Mouse (Mus musculus) embryo, embryonic 11.5 days (tissue): ENCODE measurements around the gene Hivep3.

Experiments
- DNase-seq: peaks from one replicate; pipeline ENCODE4 v3.0.0-alpha.2; 2012; ENCODE audit warnings: low read depth, low spot score

The Hivep3 gene

GRCm38 (mm10) chr4:120104599-120104998 is 371.0 kb downstream of the Hivep3 start:
- peak; percentile 43 for DNase-seq

- no peak for DNase-seq
These were observed 372.8 kb downstream of the Hivep3 start for GRCm38 (mm10) chr4:120106362-120106761.

GRCm38 (mm10) chr4:120107787-120108186 is 374.2 kb downstream of the Hivep3 start:
- DNase-seq: no peak

- DNase-seq: no peak
These were observed 381.9 kb downstream of the Hivep3 start for GRCm38 (mm10) chr4:120115516-120115915.

- no peak for DNase-seq
These were observed 382.7 kb downstream of the Hivep3 start for GRCm38 (mm10) chr4:120116312-120116711.

GRCm38 (mm10) chr4:120120276-120120675 is 386.7 kb downstream of the Hivep3 start:
- DNase-seq: peak; percentile 20

GRCm38 (mm10) chr4:120124656-120125055 is 391.1 kb downstream of the Hivep3 start:
- DNase-seq: no peak

- no peak for DNase-seq
These were observed 392.5 kb downstream of the Hivep3 start for GRCm38 (mm10) chr4:120126047-120126446.

- DNase-seq: no peak
These were observed 393.7 kb downstream of the Hivep3 start for GRCm38 (mm10) chr4:120127333-120127732.

- DNase-seq: no peak
These were observed 394.4 kb downstream of the Hivep3 start for GRCm38 (mm10) chr4:120128033-120128432.

GRCm38 (mm10) chr4:120129233-120129885 is 395.8 kb downstream of the Hivep3 start:
- DNase-seq: peak; percentile 35

GRCm38 (mm10) chr4:120130926-120131325 is 397.3 kb downstream of the Hivep3 start:
- no peak for DNase-seq

- DNase-seq: no peak
These were observed 398.0 kb downstream of the Hivep3 start for GRCm38 (mm10) chr4:120131441-120132220.

- no peak for DNase-seq
These were observed 400.6 kb downstream of the Hivep3 start for GRCm38 (mm10) chr4:120134223-120134622.

- DNase-seq: no peak
These were observed 408.2 kb downstream of the Hivep3 start for GRCm38 (mm10) chr4:120141810-120142209.

- DNase-seq: no peak
These were observed 409.3 kb downstream of the Hivep3 start for GRCm38 (mm10) chr4:120142905-120143304.

- no peak for DNase-seq
These were observed 410.8 kb downstream of the Hivep3 start for GRCm38 (mm10) chr4:120144343-120144742.

GRCm38 (mm10) chr4:120145931-120146330 is 412.3 kb downstream of the Hivep3 start:
- DNase-seq: no peak

GRCm38 (mm10) chr4:120148291-120149141 is 414.9 kb downstream of the Hivep3 start:
- peak; percentile 60 for DNase-seq

- DNase-seq: peak; percentile 20
These were observed 415.5 kb downstream of the Hivep3 start for GRCm38 (mm10) chr4:120149142-120149524.

GRCm38 (mm10) chr4:120150345-120150920 is 416.8 kb downstream of the Hivep3 start:
- DNase-seq: no peak

- no peak for DNase-seq
These were observed 418.3 kb downstream of the Hivep3 start for GRCm38 (mm10) chr4:120151906-120152305.
